Mouse (Mus musculus) urinary bladder, postnatal 10 days (tissue): ENCODE data around the gene Bmp7.

Experiments
- DNase-seq: peaks from one replicate; pipeline ENCODE4 v3.0.0; 2022; ENCODE audit warnings: low spot score

The Bmp7 gene

GRCm38 (mm10) chr2:172949051-172949450 is 8.9 kb upstream of the Bmp7 start:
- DNase-seq, result no peak

- no peak for DNase-seq
These were observed 660 bp upstream of the Bmp7 start for GRCm38 (mm10) chr2:172940799-172941163.

DNA sequence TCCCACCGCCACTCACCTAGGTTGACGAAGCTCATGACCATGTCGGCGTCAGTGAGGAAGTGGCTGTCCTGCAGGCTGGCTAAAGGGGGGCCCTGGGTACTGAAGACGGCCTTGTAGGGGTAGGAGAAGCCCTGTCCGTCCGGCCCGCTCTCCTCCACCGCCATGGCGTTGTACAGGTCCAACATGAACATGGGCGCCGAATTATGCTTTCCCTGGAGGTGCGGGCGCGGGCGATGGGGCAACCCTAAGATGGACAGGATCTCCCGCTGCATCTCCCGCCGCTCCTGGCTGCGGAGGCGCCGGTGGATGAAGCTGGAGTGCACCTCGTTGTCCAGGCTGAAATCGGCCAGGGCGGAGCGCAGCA is 500 bp downstream of the Bmp7 start:
- DNase-seq, result no peak

- DNase-seq, result no peak
These were observed 1.1 kb downstream of the Bmp7 start for GRCm38 (mm10) chr2:172938761-172939638.

DNA sequence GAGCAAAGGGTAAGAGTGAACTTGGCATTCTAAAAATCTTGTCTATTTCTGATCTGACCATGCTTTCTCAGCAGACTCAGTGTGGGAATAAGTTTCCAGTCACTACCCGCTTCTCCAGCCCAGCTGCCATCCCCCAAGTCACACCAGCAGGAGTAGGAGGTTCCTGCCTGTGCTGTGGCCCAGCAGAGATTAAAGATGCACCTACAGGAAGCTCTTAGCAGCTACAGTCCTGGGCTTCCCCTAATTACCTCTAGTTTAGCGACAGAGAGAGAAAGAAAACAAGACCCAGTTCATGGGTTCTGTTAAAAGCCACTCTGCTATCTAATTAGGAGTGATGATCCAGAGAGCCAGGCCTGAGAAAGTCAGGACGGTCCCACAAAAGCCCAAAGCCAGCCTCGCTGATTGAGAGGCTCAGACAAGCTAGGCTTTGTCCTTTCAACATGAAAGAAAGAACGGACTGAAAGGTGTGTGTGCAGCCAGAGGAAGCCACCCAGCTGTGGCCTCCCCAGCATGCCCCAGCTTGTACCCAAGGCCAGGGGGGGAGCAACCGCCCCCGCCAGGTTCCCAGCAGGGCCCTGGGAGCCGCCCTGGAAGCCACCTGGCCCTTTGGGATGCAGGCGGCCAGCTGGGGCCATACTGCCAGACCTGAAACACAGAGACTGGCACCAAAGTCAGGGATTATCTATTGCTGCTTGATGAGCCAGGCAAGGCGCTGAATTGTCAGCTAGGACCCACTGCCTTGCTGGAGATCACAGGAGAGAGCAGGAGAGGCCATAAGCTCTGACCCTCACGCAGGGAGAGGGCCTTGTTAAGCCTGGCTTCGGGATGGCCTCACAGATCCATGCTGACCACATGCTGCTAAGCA is 2.6 kb downstream of the Bmp7 start:
- DNase-seq, result no peak

DNA sequence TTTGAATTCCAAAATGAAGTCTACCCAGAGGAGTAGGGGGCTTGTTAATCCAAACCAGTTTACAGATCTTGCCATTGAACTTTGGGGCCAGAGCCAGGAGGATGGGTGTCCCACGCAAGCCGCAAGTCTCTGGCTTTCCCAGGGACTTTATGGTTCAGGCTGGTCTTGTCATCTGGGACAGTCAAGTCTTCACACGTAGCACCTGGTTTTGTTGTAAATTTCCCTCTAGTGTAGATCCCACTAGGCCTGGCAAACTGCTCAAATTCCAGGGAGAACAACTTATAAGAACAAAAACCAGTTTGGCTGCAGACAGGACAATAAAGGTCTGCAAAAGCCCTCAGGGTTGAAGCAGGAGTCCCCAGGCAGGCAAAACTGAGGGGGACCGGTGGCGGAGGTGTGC is 3.3 kb downstream of the Bmp7 start:
- no peak for DNase-seq

DNA sequence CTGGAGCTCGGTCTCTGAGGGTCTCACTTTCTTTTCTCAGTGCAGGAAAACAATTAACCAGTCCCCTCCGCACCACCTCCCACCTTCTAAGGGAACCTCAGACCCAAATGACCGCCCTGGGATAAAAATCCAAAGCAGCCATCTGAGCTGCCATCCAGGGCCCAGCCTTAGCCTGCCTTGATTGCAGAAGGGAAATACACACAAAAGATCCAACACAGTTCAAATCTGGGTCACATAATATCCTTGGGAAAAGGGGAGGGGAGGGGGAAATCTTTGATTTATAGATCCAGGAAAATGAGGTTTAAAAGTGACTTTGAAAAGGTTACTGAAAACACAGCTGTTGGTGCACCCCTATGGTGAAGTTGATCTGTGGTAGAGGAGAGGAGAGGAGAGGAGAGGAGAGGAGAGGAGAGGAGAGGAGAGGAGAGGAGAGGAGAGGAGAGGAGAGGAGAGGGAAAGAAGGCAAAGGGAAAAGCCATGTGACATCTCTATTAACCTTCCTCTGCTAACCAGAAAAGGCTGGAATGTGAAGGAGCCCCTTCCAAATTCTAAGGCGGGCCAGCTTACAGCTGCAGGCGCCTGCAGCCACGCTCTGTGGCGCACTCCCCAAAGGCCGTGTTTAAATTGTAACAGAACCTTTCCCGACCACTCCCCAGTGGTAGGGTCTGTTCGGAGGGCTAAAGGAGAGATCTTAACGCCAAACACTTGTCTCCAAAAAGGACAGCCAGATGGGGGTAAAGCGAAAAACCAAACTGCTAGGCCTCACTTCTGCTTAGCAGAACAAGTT is 4.2 kb downstream of the Bmp7 start:
- no peak for DNase-seq

DNA sequence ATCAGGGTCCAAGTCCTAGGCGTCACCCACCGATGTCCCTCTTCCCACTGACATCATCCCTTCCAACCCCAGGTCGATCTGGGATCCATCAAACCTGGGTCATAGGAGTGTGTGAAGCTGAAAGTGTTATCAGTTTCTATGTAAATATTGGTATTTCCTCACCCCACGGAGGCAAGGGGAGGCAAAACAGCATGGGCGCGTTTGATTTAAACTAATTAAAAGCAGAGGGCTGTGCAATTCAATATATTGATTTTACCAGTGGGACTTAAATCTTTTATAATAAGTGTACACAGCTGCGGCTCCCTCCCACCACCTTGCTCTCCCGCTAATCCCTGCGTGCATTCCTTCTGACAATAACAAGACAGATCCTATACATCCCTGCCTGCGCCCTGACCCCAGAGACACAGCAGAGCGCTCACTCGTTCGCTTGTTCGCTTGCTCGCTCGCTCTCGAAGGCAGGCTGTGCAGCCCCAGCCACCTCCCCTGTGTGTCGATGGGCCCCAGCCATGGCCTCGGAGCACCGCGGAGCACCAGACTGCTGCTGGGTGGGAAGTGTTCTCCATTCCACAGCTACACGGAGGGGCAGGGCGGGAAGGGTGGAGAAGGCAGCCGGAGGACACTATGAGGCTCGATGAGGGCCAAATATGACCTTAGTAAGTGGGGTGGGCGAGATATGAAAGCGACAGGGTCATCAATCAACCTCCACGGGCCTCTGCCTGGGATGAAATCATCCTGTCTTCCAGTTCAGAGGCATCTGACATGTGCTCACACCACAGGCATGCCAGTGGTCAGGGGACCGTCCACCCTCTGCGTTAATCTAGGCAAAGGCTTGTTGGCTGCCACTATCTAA is 5.0 kb downstream of the Bmp7 start:
- DNase-seq, result no peak

DNA sequence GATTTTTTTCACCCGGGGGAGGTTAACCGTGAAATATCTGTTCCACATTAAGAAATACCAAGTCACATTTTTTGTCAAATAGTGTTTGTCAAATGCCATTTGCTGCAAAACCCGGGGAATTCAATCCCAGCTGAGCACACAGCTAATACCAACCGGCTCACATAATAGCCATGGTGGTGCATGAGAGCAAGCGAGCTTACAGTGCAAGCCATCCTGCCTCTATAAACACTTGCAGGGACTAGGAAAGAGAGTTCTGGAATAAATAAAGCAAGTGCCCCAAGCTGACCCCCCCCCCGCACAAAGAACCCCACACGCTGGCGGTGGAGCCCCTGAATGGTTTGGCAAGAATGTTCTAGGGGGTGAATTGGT is 5.7 kb downstream of the Bmp7 start:
- no peak for DNase-seq

DNA sequence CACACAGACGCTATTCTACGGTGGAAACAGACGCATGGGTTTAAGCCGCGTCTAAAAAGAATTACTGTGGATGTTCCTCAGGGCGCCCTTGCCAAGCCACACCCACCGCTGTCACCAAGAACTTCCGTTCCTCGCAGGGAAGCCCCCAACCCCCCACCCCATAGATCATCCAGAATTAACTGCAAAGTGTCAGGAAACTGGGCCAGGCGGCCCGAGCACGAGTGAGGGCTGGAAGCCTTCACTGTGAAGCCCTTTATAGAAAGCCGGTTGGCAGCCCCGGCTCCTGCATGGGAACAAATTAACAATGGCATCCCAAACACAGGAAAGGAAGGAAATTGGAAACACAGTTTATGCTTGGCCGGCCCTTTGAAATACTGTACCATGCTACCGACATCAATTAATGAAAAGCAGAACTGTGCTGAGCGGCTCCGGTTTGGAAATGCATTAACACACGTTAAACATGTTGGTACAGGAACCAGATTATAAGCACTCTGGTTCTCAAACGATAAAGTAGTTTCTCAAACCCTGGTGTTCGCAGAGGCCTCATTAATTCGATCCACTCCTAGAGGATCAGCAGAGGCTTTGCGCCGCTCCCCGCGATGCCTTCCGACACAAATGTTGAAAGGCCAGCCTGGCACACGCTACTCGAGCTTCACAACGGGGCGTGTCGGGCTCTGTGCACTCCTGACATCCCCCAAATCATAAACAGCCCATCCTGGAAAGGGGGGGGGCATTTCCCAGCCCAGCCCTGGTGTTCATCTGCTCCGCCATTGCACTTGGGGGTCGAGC is 6.3 kb downstream of the Bmp7 start:
- no peak for DNase-seq

GRCm38 (mm10) chr2:172931137-172931898 is 8.8 kb downstream of the Bmp7 start:
- DNase-seq, result no peak

DNA sequence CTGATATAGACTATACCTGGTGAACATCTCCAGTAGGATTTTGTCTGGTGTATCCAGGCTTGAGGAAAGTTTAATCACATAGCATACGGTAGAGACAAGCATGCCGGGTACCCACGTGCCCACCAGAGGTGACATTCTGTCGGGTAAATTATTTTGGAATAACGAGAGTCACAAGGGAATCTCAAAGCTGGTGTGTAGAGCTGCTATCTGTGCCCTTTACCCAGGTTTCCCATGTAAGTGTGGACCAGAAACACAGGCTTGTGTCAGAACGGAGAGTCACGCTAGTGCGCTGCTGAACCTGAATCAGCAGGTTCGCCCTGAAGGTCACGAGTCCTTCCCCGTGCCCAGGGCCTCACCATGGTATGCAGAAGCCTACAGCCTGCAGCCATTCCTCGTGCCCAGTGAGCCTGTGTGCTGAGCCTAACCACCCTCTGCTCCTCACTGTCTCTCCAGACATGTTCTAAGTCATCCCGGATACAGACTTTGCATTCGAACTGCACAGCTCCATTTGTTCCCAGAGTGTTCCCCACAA is 10.2 kb downstream of the Bmp7 start:
- DNase-seq, result no peak

DNA sequence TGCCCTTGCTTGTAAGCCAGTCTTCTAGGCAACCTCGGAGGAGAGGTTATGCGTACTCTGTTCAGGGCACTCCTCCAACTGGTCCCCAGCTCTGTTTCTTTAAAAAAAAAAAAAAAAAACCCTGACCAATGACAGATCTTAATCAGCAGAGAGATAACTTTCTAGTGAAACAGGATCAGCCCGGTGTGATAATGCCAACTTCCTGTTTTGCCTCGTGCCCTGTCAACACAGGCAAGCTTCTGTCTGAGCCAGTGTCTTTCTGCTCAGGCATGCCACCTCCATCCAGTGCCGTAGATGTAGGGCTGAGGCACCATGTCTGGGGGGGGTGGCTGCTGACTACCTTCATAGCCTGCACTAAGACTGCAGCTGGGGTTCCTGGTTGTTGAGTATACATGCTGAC is 12.5 kb downstream of the Bmp7 start:
- no peak for DNase-seq

GRCm38 (mm10) chr2:172926311-172926710 is 13.8 kb downstream of the Bmp7 start:
- no peak for DNase-seq

- DNase-seq, result no peak
These were observed 15.2 kb downstream of the Bmp7 start for GRCm38 (mm10) chr2:172924961-172925360.

GRCm38 (mm10) chr2:172923198-172923597 is 16.9 kb downstream of the Bmp7 start:
- DNase-seq, result no peak

DNA sequence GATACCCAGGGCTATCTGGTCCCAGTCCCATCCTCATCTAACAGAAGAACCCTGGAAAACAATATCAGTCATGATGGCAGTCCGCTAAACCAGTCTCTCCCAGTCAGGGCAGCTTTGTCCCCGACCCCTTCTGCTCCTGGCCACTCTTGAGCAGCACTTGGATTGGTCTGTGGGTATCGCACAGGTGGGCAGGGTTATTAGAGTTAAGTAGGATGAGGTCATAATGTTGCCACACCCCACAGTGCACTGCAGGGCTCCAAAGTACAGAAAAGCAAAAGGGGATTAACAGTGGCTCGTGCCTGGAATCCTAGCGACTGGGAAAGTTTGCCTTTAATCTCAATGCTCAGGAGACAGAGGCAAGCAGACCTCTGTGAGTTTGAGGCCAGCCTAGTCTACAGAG is 17.5 kb downstream of the Bmp7 start:
- no peak for DNase-seq

- DNase-seq, result no peak
These were observed 26.1 kb downstream of the Bmp7 start for GRCm38 (mm10) chr2:172914018-172914417.

GRCm38 (mm10) chr2:172911715-172912114 is 28.4 kb downstream of the Bmp7 start:
- no peak for DNase-seq

GRCm38 (mm10) chr2:172911157-172911556 is 29.0 kb downstream of the Bmp7 start:
- DNase-seq, result no peak
